Mouse (Mus musculus) midbrain, embryonic 15.5 days (tissue): ENCODE measurements at regions not wholly inside any gene's neighbourhood (a gene's known extent, or its start where the extent isn't known, plus 50 kb on each side); places are given as distances from the start of the nearest gene placed in this dataset.

Experiments used
- ATAC-seq: fragments of 200-750 bp; cut with Nextera tagmentation; replicated peaks from 2 replicates; pipeline ENCODE4 v1.8.0; 2017; ENCODE audit warnings: moderate TSS enrichment
- H3K27ac ChIP-seq: fragments of 300-500 bp; sonication (generic); 2 replicates; pipeline ENCODE4 v1.5.1; 2015; ENCODE audit warnings: mild to moderate bottlenecking, inconsistent platforms
- H3K27me3 ChIP-seq: fragments of 300-500 bp; sonication (generic); replicated peaks from 2 replicates; pipeline ENCODE4 v1.6.1; 2015; ENCODE audit warnings: inconsistent platforms
- H3K36me3 ChIP-seq: fragments of 300-500 bp; sonication (generic); replicated peaks from 2 replicates; pipeline ENCODE4 v1.6.1; 2015; ENCODE audit warnings: inconsistent platforms
- H3K4me1 ChIP-seq: fragments of 300-500 bp; sonication (generic); 2 replicates; pipeline ENCODE4 v1.6.1; 2015; ENCODE audit warnings: inconsistent platforms
- H3K4me2 ChIP-seq: fragments of 300-500 bp; sonication (generic); 2 replicates; pipeline ENCODE4 v1.6.1; 2015; ENCODE audit warnings: inconsistent platforms, mild to moderate bottlenecking, moderate library complexity
- H3K4me3 ChIP-seq: fragments of 300-500 bp; sonication (generic); 2 replicates; pipeline ENCODE4 v1.5.1; 2015; ENCODE audit warnings: mild to moderate bottlenecking, inconsistent platforms
- H3K9ac ChIP-seq: fragments of 300-500 bp; sonication (generic); 2 replicates; pipeline ENCODE4 v1.6.1; 2015; ENCODE audit warnings: mild to moderate bottlenecking, inconsistent platforms
- H3K9me3 ChIP-seq: fragments of 300-500 bp; sonication (generic); 2 replicates; pipeline ENCODE4 v1.6.1; 2016; ENCODE audit warnings: inconsistent platforms
- WGBS: fragments of 180-500 bp; shearing (Covaris S2); methylation state at CpG from one replicate; pipeline ENCODE4 v1.1.7; 2015; ENCODE audit warnings: mixed read lengths; 5-methylcytosine and 5-hydroxymethylcytosine counted together

DNA sequence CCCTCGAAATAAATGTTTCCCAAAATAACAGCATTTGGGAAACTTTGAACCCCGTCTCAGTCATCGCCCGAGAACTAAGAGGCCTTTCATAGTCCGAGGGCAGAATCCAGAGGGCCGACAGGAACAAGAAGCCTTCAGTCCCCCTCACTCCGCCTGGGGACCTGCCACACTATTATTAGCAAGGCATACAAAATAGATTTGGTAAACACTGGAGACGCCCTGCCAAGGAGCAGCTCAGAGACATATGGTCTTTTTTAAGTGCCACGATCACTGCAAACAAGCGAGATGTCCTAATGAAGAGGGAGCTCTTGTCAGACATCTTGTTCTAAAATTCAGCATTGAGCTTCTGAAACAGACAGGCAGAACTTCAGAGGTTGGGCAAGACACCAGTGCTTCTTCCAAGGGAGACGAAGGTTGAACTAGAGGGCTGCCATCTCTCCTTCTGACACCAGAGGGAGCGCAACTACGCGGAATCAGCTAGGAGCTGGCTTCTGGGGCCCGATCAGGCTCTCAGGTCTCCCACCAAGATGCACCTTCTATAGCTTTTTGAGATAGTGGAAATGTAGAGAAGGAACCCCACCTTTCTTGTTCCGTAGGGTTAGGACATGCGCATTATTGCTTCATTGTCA is 226.2 kb downstream of the Rnf144b start:
- H3K4me2 ChIP-seq: no peak overlapping the region
- H3K36me3 ChIP-seq: no peaks in the 10 kb centered on the region
- 34% methylated on average over 17 of the region's 17 CpGs for WGBS
- no peak overlapping the region for H3K4me3 ChIP-seq
- 0 out of 2 replicates have a peak, but pooled peaks have one; percentile 56 for ATAC-seq
- no peaks in the 10 kb centered on the region for H3K9me3 ChIP-seq
- no peaks in the 10 kb centered on the region; the same call in 1 of the 2 replicates for H3K27me3 ChIP-seq
- no peak overlapping the region for H3K9ac ChIP-seq
- H3K27ac ChIP-seq: no peak overlapping the region
- 0 out of 2 replicates have a peak, but pooled peaks cover 4% of the 10 kb centered on the region for H3K4me1 ChIP-seq

GRCm38 (mm10) chr13:47354446-47354845 is 232.0 kb downstream of the Rnf144b start:
- no peak for ATAC-seq
- Histone ChIP-seq H3K4me2 (no peak overlapping the region), H3K9me3 (no peaks in the 10 kb centered on the region)

GRCm38 (mm10) chr13:47355169-47355568 is 232.7 kb downstream of the Rnf144b start:
- no peak overlapping the region for H3K9ac ChIP-seq
- H3K4me3 ChIP-seq: no peak overlapping the region
- no peak for ATAC-seq
- no peaks in the 10 kb centered on the region for H3K27me3 ChIP-seq
- no peak overlapping the region for H3K4me2 ChIP-seq
- no peak overlapping the region for H3K27ac ChIP-seq
- 54% methylated on average over 5 of the region's 5 CpGs for WGBS
- no peaks in the 10 kb centered on the region for H3K9me3 ChIP-seq
- H3K4me1 ChIP-seq: no peaks in the 10 kb centered on the region
- H3K36me3 ChIP-seq: no peaks in the 10 kb centered on the region

More at GRCm38 (mm10) chr13:47354446-47354845, 232.0 kb downstream of the Rnf144b start:
- WGBS: 73% methylated on average over 12 of the region's 12 CpGs
- Histone ChIP-seq H3K36me3 (no peaks in the 10 kb centered on the region), H3K27ac (no peak overlapping the region), H3K9ac (no peak overlapping the region), H3K4me3 (no peak overlapping the region), H3K27me3 (no peaks in the 10 kb centered on the region), H3K4me1 (no peaks in the 10 kb centered on the region)

DNA sequence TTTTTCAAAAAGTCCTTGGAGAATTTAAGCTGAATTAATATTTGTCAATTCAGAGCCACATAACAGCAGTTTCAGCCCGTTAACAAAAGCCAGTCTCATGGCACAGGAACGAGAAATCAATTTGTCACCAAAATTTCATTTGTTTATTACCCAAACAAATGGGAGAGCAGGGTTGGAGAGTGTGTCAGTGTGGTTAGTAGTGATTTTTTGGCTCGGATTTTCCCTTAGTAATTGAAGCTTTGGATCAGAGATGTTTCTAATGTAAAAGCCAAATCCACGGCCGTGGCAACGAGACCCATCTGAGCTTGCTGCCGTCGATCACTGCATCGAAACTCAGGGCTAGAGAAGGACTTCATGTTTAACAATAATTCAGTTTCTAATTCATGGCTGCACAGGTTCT is 236.5 kb downstream of the Rnf144b start:
- no peak overlapping the region for H3K4me3 ChIP-seq
- no peak for ATAC-seq
- H3K9me3 ChIP-seq: no peaks in the 10 kb centered on the region
- H3K4me2 ChIP-seq: no peak overlapping the region
- 66% methylated on average over 9 of the region's 9 CpGs for WGBS
- H3K27ac ChIP-seq: no peak overlapping the region
- H3K9ac ChIP-seq: no peak overlapping the region
- H3K4me1 ChIP-seq: no peaks in the 10 kb centered on the region
- no peaks in the 10 kb centered on the region for H3K36me3 ChIP-seq
- no peaks in the 10 kb centered on the region for H3K27me3 ChIP-seq

- Histone ChIP-seq H3K27me3 (no peaks in the 10 kb centered on the region), H3K9ac (no peak overlapping the region), H3K9me3 (no peaks in the 10 kb centered on the region), H3K4me2 (no peak overlapping the region), H3K4me3 (no peak overlapping the region), H3K4me1 (peaks cover 5% of the 10 kb centered on the region; the same call in 1 of the 2 replicates), H3K27ac (no peak overlapping the region), H3K36me3 (no peaks in the 10 kb centered on the region)
- no peak for ATAC-seq
- WGBS: 77% methylated on average over 7 of the region's 7 CpGs
Observed at GRCm38 (mm10) chr13:47365776-47366175, 243.3 kb downstream of the Rnf144b start.

DNA sequence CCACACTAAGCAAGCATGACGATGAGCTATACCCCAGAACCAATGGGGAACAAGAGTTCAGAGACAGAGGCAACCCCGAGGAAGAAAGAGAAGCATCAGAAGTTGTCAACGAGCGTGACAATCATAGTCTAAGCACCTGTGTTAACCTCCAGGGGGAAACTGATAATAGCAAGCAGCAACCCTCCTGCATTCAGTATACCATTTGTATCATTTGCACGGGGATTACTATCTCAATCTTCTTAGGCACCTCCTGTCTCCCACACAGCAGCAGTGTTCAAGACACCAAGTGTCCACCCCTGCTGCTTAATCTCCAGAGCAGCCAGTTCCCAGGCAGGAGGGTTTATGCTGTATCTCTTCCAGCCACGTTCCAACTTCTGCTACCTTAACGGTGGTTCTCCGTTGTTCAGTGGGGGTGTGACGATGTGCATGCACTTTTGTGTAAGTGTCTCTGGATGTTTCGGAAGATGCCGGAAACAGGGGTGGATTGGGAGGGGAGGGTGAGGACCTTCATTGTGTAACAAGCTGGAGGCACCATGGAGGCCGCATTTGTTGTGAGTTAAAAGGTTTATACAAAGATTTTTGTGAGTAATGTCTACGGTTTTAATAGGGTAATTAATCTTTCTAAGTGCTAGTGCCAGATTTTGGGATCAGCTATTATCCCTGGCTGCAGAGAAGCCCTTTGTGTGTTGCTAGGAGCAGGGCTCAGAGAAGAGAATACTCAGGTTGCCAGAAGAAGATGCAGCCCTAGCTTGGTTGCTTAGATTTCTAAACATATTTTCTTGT is 245.8 kb downstream of the Rnf144b start:
- Histone ChIP-seq H3K27ac (no peak overlapping the region), H3K4me1 (peaks cover 5% of the 10 kb centered on the region; the same call in 1 of the 2 replicates), H3K27me3 (no peaks in the 10 kb centered on the region), H3K9ac (no peak overlapping the region), H3K9me3 (no peaks in the 10 kb centered on the region), H3K4me2 (no peak overlapping the region), H3K4me3 (no peak overlapping the region), H3K36me3 (no peaks in the 10 kb centered on the region)
- peak; percentile 48 for ATAC-seq
- WGBS: 23% methylated on average over 13 of the region's 13 CpGs

GRCm38 (mm10) chr13:47374583-47374982 is 252.1 kb downstream of the Rnf144b start:
- 69% methylated on average over 1 of the region's 1 CpGs for WGBS

DNA sequence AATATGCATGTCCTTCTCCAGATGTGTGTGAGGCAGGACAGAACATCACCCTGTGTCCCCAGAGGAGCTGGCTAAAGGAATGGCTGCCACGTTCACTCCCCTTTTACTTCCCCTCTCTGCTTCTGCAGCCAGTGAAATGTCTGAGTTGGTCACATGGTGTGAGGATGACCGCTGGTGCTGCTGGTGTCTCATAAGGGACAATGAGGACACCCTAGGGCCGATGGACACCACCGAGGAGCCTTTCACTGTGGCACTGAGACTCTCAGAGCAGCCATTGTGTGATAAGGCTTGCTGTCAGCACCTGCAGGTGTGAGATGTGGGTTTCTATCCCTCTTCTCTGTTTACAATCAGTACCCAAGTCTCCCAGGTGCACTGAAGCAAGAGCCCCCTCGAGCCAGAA is 268.6 kb downstream of the Rnf144b start:
- 56% methylated on average over 5 of the region's 5 CpGs for whole genome bisulfite sequencing

More at GRCm38 (mm10) chr13:47374583-47374982, 252.1 kb downstream of the Rnf144b start:
- no peaks in the 10 kb centered on the region for H3K36me3 ChIP-seq
- H3K27ac ChIP-seq: no peak overlapping the region
- H3K9me3 ChIP-seq: no peaks in the 10 kb centered on the region
- H3K4me3 ChIP-seq: no peak overlapping the region
- H3K27me3 ChIP-seq: no peaks in the 10 kb centered on the region
- no peak overlapping the region for H3K9ac ChIP-seq
- H3K4me2 ChIP-seq: no peak overlapping the region
- H3K4me1 ChIP-seq: no peaks in the 10 kb centered on the region
- ATAC-seq: no peak

GRCm38 (mm10) chr13:47397726-47398350 is 275.4 kb downstream of the Rnf144b start:
- Histone ChIP-seq H3K9me3 (no peaks in the 10 kb centered on the region), H3K9ac (no peak overlapping the region), H3K27ac (no peak overlapping the region), H3K4me1 (no peaks in the 10 kb centered on the region), H3K36me3 (no peaks in the 10 kb centered on the region), H3K27me3 (no peaks in the 10 kb centered on the region), H3K4me3 (no peak overlapping the region), H3K4me2 (no peak overlapping the region)
- 66% methylated on average over 8 of the region's 8 CpGs for WGBS
- ATAC-seq: no peak

More for the DNA sequence above, 268.6 kb downstream of the Rnf144b start:
- Histone ChIP-seq H3K9ac (no peak overlapping the region), H3K9me3 (no peaks in the 10 kb centered on the region), H3K36me3 (no peaks in the 10 kb centered on the region), H3K4me3 (no peak overlapping the region), H3K4me2 (no peak overlapping the region), H3K27me3 (no peaks in the 10 kb centered on the region), H3K4me1 (no peaks in the 10 kb centered on the region), H3K27ac (no peak overlapping the region)
- ATAC-seq: no peak

GRCm38 (mm10) chr13:47398976-47399375 is 276.5 kb downstream of the Rnf144b start:
- Histone ChIP-seq H3K36me3 (no peaks in the 10 kb centered on the region), H3K9me3 (no peaks in the 10 kb centered on the region), H3K4me3 (no peak overlapping the region), H3K4me1 (no peaks in the 10 kb centered on the region), H3K4me2 (no peak overlapping the region), H3K9ac (no peak overlapping the region), H3K27ac (no peak overlapping the region), H3K27me3 (no peaks in the 10 kb centered on the region)
- 84% methylated on average over 5 of the region's 5 CpGs for WGBS
- ATAC-seq: no peak

GRCm38 (mm10) chr13:47413261-47413660 is 290.8 kb downstream of the Rnf144b start:
- no peaks in the 10 kb centered on the region for H3K4me1 ChIP-seq
- 80% methylated on average over 3 of the region's 3 CpGs for WGBS
- no peak for ATAC-seq
- no peaks in the 10 kb centered on the region for H3K36me3 ChIP-seq
- no peaks in the 10 kb centered on the region for H3K9me3 ChIP-seq
- no peaks in the 10 kb centered on the region for H3K27me3 ChIP-seq
- H3K4me2 ChIP-seq: no peak overlapping the region
- no peak overlapping the region for H3K27ac ChIP-seq
- no peak overlapping the region for H3K4me3 ChIP-seq
- no peak overlapping the region for H3K9ac ChIP-seq

- 61% methylated on average over 9 of the region's 9 CpGs for WGBS
- H3K4me1 ChIP-seq: no peaks in the 10 kb centered on the region
- no peak overlapping the region for H3K9ac ChIP-seq
- H3K27me3 ChIP-seq: no peaks in the 10 kb centered on the region
- no peak overlapping the region for H3K4me2 ChIP-seq
- no peak overlapping the region for H3K4me3 ChIP-seq
- ATAC-seq: no peak
- H3K27ac ChIP-seq: no peak overlapping the region
- H3K9me3 ChIP-seq: no peaks in the 10 kb centered on the region
- H3K36me3 ChIP-seq: no peaks in the 10 kb centered on the region
Observed at GRCm38 (mm10) chr13:47413940-47414339, 291.5 kb downstream of the Rnf144b start.
